Mouse (Mus musculus) hematopoietic stem cell, adult 5-6 weeks (primary cell): ENCODE results near the gene Mrps7. TPM values are rescaled to one million over a fixed set of nuclear protein-coding genes. Genes with fewer than 3 reads are reported as not detected.

Source experiments
- ATAC-seq, 2 experiments: fragments of 125-278 bp in 1 of 2; replicated peaks in 1 of 2; 2 replicates each; pipeline ENCODE4 v1.8.0; 2016 to 2017; ENCODE audit warnings: inconsistent platforms in 2 of 2, mild to moderate bottlenecking in 2 of 2, moderate number of reproducible peaks in 2 of 2, low read depth in 1 of 2, moderate TSS enrichment in 1 of 2; ENCODE audit not compliant: low FRiP score in 2 of 2, poor library complexity in 2 of 2, severe bottlenecking in 2 of 2, insufficient read depth in 1 of 2, low TSS enrichment in 1 of 2
- total RNA-seq: library from RNA; stranded (forward); fragments of 172-1452, 232-1000 nt; gene quantifications from 2 replicates; pipeline ENCODE4 v1.2.3, GENCODE M21; 2017

The Mrps7 gene
- total RNA-seq, 1 experiment from 2014 or later, result 28.1 TPM

- ATAC-seq, result no peak
Measured at GRCm38 (mm10) chr11:115619949-115620348, 16.2 kb downstream of the Mrps7 start.

- ATAC-seq, result no peak
Measured at GRCm38 (mm10) chr11:115623487-115624070, 19.9 kb downstream of the Mrps7 start.

GRCm38 (mm10) chr11:115625877-115626276, 22.2 kb downstream of the Mrps7 start:
- ATAC-seq, result no peak

GRCm38 (mm10) chr11:115626824-115627616, 23.3 kb downstream of the Mrps7 start:
- ATAC-seq, result no peak

GRCm38 (mm10) chr11:115627705-115628464, 24.2 kb downstream of the Mrps7 start, which contains the start of gene Slc25a19:
TSS of gene Slc25a19 (minus strand) at chr11:115628295.
- peak; percentile 96 for ATAC-seq

GRCm38 (mm10) chr11:115628465-115629101, 24.9 kb downstream of the Mrps7 start:
- ATAC-seq, result no peak

- no peak for ATAC-seq
Measured at GRCm38 (mm10) chr11:115629734-115630531, 26.2 kb downstream of the Mrps7 start.

- ATAC-seq, result peak; percentile 63 to 65
Measured at GRCm38 (mm10) chr11:115630532-115631504, 27.1 kb downstream of the Mrps7 start.

GRCm38 (mm10) chr11:115631505-115631890, 27.8 kb downstream of the Mrps7 start:
- ATAC-seq, result no peak

GRCm38 (mm10) chr11:115632247-115632646, 28.5 kb downstream of the Mrps7 start:
- ATAC-seq, result no peak

GRCm38 (mm10) chr11:115632862-115633261, 29.1 kb downstream of the Mrps7 start:
- ATAC-seq, result no peak

GRCm38 (mm10) chr11:115634109-115634508, 30.4 kb downstream of the Mrps7 start:
- no peak for ATAC-seq

GRCm38 (mm10) chr11:115635041-115635440, 31.3 kb downstream of the Mrps7 start:
- ATAC-seq, result no peak

GRCm38 (mm10) chr11:115635484-115635883, 31.8 kb downstream of the Mrps7 start:
- ATAC-seq, result no peak

- ATAC-seq, result no peak
Measured at GRCm38 (mm10) chr11:115636960-115637359, 33.2 kb downstream of the Mrps7 start.
